Mouse (Mus musculus) stomach, embryonic 16.5 days (tissue): ENCODE data around the gene Gpc5. TPM values are rescaled to one million over a fixed set of nuclear protein-coding genes. Genes with fewer than 3 reads are reported as not detected.

Source experiments
- ATAC-seq: fragments of 200-750 bp; cut with Nextera tagmentation; 2 replicates; pipeline ENCODE4 v1.8.0; 2017; ENCODE audit warnings: moderate number of reproducible peaks, moderate TSS enrichment; ENCODE audit not compliant: insufficient read depth, low FRiP score
- H3K27ac ChIP-seq: fragments of 300-500 bp; sonication (generic); 2 replicates; pipeline ENCODE4 v1.5.1; 2014; ENCODE audit warnings: low read length
- H3K27me3 ChIP-seq: fragments of 300-500 bp; sonication (generic); 2 replicates; pipeline ENCODE4 v1.6.1; 2014; ENCODE audit warnings: low read length, control low read depth, mixed read lengths; ENCODE audit not compliant: control insufficient read depth, insufficient read depth
- H3K36me3 ChIP-seq: fragments of 300-500 bp; sonication (generic); 2 replicates; pipeline ENCODE4 v1.6.1; 2014; ENCODE audit warnings: low read length; ENCODE audit not compliant: control insufficient read depth, insufficient read depth
- H3K4me1 ChIP-seq: fragments of 300-500 bp; sonication (generic); 2 replicates; pipeline ENCODE4 v1.6.1; 2014; ENCODE audit warnings: low read length, control low read depth, mixed read lengths; ENCODE audit not compliant: control insufficient read depth, insufficient read depth
- H3K4me2 ChIP-seq: fragments of 300-500 bp; sonication (generic); 2 replicates; pipeline ENCODE4 v1.6.1; 2014; ENCODE audit warnings: low read depth, low read length, mixed read lengths
- H3K4me3 ChIP-seq: fragments of 300-500 bp; sonication (generic); replicated peaks from 2 replicates; pipeline ENCODE4 v1.5.1; 2014; ENCODE audit warnings: mild to moderate bottlenecking, low read length
- H3K9ac ChIP-seq: fragments of 300-500 bp; sonication (generic); 2 replicates; pipeline ENCODE4 v1.6.1; 2014; ENCODE audit warnings: low read length
- H3K9me3 ChIP-seq: fragments of 300-500 bp; sonication (generic); replicated peaks from 2 replicates; pipeline ENCODE4 v1.6.1; 2016; ENCODE audit warnings: low read length, control low read depth; ENCODE audit not compliant: control insufficient read depth
- WGBS: fragments of 180-500 bp; shearing (Covaris S2); extraction: QIAGEN DNeasy Blood & Tissue Kit; methylation state at CpG from one replicate; pipeline ENCODE4 v1.1.7; 2014; 5-methylcytosine and 5-hydroxymethylcytosine counted together
- polyA plus RNA-seq: library from polyadenylated mRNA; unstranded; fragments of >200 nt; fragmentation: Nextera tagmentation; extraction: Ambion mirVana; gene quantifications from 2 replicates; pipeline ENCODE4 v1.2.1, GENCODE M21; 2015

Gene Gpc5
- polyA plus RNA-seq, 1 experiment from 2014 or later, result 0.19 TPM

DNA sequence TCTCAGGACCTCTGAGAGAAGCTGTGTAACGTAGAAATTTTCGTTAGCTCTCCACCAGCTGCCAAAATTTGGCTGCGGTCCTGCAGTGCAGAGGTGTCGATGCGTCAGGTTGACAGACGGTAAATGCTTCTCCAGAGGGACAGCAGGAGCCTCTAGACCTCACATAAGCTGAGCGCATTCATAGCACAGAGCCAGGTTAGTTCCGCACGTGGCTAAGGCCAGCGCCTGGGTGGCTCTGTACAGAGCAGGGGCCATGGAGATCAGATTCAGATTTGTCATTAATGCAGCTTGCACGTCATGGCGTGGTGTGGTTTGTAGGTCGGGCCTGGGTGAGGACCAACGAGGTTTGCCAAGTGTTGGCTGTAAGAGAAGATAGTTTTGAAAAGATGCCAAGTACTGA, 385.3 kb downstream of the Gpc5 start:
- Histone ChIP-seq H3K4me3 (no peak overlapping the region), H3K27ac (no peak overlapping the region), H3K9me3 (no peaks in the 10 kb centered on the region), H3K4me1 (peaks cover 4% of the 10 kb centered on the region; the same call in 1 of the 2 replicates), H3K4me2 (peak overlapping the region; percentile 14), H3K27me3 (no peaks in the 10 kb centered on the region), H3K9ac (no peak overlapping the region), H3K36me3 (no peaks in the 10 kb centered on the region)
- 39% methylated on average over 14 of the region's 14 CpGs for WGBS
- ATAC-seq, result peak; percentile 53; the same call in 1 of the 2 replicates

DNA sequence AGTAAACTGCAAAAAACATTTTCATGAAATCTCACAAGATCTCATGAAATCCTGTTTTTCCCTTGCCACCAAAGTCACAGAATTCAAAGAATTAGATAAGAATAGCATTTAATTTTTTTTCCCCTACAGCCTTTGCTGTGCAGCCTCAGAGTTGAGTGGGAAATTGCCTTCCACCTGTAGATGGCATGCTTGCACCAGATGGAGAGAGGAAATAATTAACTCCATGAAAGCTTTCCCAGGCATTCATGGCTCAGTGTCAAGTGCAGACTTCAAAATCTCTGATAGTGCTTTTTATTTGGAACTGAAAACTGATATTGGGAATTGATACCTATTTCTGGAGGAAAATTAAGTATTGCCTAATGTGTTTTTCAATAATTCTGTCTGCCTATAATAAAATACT, 393.1 kb downstream of the Gpc5 start:
- no peak overlapping the region for H3K27ac ChIP-seq
- no peaks in the 10 kb centered on the region for H3K9me3 ChIP-seq
- no peaks in the 10 kb centered on the region for H3K27me3 ChIP-seq
- H3K4me3 ChIP-seq, result no peak overlapping the region
- H3K4me1 ChIP-seq, result no peaks in the 10 kb centered on the region
- ATAC-seq, result no peak
- no peak overlapping the region for H3K4me2 ChIP-seq
- no peaks in the 10 kb centered on the region for H3K36me3 ChIP-seq
- H3K9ac ChIP-seq, result no peak overlapping the region

DNA sequence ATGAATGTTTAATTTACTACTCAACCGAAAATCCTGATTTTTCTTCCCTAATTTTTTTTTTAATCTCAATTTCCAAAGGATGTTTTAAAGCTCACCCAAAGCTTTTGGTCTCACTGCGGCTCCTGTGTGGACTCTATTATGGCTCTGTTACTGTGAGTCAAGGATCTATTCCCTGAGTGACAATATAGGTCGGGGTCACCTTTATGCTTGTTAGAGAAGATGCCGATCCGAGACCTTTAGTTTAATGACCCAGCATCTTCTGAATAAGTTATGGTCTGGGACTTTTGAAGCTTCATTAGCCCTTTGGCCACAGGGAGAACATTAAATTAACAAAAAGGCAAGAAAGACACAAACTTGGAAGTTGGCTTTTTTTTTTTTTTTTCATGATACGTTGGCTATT, 408.8 kb downstream of the Gpc5 start:
- Histone ChIP-seq H3K9ac (no peak overlapping the region), H3K4me2 (no peak overlapping the region), H3K27me3 (no peaks in the 10 kb centered on the region), H3K36me3 (no peaks in the 10 kb centered on the region), H3K27ac (no peak overlapping the region), H3K9me3 (no peaks in the 10 kb centered on the region), H3K4me3 (no peak overlapping the region), H3K4me1 (no peaks in the 10 kb centered on the region)
- no peak for ATAC-seq
- WGBS, result 80% methylated on average over 6 of the region's 6 CpGs

DNA sequence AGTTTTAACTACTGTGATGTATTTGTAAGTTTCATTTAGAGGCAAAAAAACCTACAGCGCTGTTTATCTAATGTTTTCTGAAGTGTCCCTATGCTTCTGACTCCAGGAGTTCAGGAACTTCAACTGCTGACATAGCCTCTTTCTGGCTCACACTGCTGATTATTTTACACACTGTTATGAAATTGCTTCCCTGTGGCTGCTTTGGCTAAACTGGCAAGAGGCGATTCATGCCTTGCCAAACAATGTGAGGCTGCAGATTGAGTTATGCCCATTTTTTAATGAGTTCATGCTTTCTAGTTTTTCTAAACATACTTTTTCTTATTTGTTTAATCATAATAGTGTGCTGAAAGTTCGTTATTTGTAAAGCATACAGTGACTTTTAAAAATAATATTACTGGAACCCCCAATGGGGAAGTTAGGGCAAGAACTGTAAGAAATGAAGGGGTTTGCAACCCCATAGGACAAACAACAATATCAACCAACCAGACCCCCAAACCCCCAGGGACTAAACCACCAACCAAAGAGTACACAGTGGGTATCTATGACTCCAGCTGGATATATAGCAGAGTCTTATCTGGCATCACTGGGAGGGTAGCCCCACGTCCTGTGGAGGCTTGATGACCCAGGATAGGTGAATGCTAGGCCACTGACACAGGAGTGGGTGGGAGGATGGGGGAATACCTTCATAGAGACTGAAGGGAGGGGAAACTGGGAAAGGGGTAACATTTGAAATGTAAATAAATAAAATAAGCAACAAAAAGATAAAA, 454.7 kb downstream of the Gpc5 start:
- WGBS, result 74% methylated on average over 4 of the region's 4 CpGs

DNA sequence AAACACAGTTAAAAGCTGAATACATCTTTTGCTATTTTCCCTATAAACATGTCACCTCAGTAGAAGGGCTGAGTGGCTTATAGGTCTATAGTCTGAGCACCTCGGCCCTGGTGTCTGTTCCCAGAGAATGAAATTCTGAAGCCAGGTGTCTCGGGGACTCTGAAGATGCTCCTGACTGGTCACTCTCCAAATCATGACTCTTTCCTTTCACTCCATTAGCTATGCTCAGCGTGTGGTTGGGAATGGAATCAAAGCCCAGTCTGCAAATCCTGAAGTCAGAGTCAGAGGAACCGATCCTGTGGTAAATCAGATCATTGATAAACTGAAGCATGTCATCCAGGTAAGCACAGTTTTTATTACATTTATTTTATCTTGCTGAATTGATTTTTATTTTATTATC, 460.0 kb downstream of the Gpc5 start:
- no peak overlapping the region for H3K27ac ChIP-seq

More for the DNA sequence above, 454.7 kb downstream of the Gpc5 start:
- ATAC-seq, result no peak
- no peak overlapping the region for H3K9ac ChIP-seq
- no peaks in the 10 kb centered on the region for H3K27me3 ChIP-seq
- no peak overlapping the region for H3K27ac ChIP-seq
- H3K4me2 ChIP-seq, result no peak overlapping the region
- no peaks in the 10 kb centered on the region for H3K36me3 ChIP-seq
- H3K4me3 ChIP-seq, result no peak overlapping the region
- H3K4me1 ChIP-seq, result no peaks in the 10 kb centered on the region
- H3K9me3 ChIP-seq, result no peaks in the 10 kb centered on the region

DNA sequence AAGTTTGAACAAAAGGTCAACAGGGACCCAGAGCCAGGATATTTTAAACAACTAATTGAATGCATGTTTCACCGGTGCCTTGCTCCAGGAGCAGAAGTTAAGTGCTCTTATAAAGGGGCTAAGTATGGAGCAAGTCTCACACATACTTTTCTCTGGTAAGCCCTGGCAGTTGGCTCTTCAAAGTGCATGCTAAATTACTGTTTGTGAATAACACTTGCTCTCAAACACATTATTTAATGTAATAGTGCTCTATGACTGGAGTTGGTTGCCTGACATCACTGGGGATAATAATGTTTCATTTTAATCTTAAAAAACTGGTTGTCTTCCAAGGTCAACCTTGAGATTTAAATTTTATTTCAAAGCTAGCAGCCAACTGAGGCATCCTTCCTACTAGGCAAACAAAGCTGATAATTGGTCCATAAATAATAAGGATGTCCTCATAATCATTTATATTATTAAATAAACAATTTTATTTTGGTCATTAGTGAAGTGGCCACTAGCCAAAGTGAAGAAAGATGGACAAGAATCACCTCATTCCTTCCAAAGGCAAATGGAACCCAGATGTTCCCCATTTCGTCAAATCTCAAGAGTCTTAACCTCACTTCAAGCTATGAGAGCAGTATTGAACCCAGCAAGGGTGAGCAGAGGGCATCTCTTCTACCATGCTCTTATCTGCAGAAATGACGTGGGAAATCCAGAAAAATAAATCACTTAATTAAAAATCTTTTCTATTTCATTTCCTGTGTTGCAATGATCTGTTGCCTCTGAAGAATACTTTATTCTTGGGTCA, 488.6 kb downstream of the Gpc5 start:
- H3K36me3 ChIP-seq, result no peaks in the 10 kb centered on the region
- H3K27me3 ChIP-seq, result no peaks in the 10 kb centered on the region
- no peak overlapping the region for H3K4me2 ChIP-seq
- ATAC-seq, result no peak
- no peaks in the 10 kb centered on the region for H3K4me1 ChIP-seq
- H3K4me3 ChIP-seq, result no peak overlapping the region
- no peak overlapping the region for H3K9ac ChIP-seq
- H3K27ac ChIP-seq, result no peak overlapping the region
- WGBS, result 61% methylated on average over 3 of the region's 3 CpGs
- no peaks in the 10 kb centered on the region for H3K9me3 ChIP-seq

More for the DNA sequence above, 460.0 kb downstream of the Gpc5 start:
- Histone ChIP-seq H3K9me3 (no peaks in the 10 kb centered on the region), H3K27me3 (no peaks in the 10 kb centered on the region), H3K36me3 (no peaks in the 10 kb centered on the region), H3K4me3 (no peak overlapping the region), H3K9ac (no peak overlapping the region), H3K4me1 (no peaks in the 10 kb centered on the region), H3K4me2 (no peak overlapping the region)
- WGBS, result 75% methylated on average over 4 of the region's 4 CpGs
- no peak for ATAC-seq

DNA sequence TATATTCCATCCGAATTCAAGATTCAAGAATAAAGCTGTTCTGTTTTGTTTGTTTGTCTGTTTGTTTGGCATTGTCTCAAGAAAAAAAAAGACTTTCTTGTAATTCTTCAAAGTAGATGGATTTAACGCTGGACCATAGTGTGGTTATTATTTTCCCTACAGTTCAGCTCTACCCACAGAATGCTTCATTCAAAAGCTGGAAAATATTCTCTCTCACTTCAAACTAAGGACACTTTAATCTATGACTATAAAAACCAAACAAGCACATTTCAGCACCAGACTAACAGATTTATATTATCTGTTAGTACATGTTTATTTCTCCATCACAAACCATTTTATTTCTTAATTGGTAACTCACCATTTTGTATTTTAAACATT, 489.2 kb downstream of the Gpc5 start:
- H3K27me3 ChIP-seq, result no peaks in the 10 kb centered on the region
- no peak for ATAC-seq
- H3K36me3 ChIP-seq, result no peaks in the 10 kb centered on the region
- H3K4me3 ChIP-seq, result no peak overlapping the region
- no peak overlapping the region for H3K27ac ChIP-seq
- no peaks in the 10 kb centered on the region for H3K4me1 ChIP-seq
- no peak overlapping the region for H3K9ac ChIP-seq
- H3K4me2 ChIP-seq, result no peak overlapping the region
- no peaks in the 10 kb centered on the region for H3K9me3 ChIP-seq
- WGBS, result 82% methylated on average over 2 of the region's 2 CpGs

DNA sequence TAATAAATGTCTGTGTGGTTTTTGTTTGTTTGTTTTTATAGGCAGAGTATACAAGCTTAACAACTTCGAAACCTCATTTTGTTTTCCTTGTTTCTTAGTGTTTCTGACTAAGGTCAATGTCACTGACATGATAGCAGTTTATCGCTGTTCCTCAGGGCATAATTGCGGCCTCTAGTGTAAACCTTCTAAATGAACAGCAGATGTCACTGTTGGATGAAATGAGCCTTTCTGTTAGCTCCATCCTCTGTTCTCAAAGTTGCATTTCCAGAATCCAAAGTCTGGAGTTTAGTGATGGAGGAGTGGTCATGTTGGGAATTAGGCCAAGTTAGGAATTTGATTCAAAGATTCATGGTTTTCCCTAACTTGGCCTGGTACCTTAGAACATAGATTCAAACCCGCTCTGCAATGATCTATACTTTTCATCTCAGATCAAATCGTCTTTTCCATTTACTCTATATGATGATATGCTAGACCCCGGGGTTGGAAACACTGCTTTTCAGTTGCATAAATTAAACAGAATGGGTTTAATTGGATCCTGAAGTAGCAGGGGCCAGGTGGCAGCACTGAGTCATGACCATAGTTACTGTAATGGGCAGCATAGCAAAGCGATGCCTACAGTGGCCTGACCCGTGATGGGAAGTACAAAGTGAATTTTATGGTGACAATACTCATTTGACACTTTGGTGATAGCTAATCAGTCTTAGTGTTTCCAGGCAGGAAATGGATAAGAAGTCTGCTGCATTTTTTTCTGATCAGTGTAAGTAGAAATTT, 508.4 kb downstream of the Gpc5 start:
- no peaks in the 10 kb centered on the region for H3K27me3 ChIP-seq
- H3K9me3 ChIP-seq, result no peaks in the 10 kb centered on the region
- WGBS, result 65% methylated on average over 8 of the region's 8 CpGs
- no peak overlapping the region for H3K4me3 ChIP-seq
- no peak overlapping the region for H3K4me2 ChIP-seq
- no peaks in the 10 kb centered on the region for H3K36me3 ChIP-seq
- H3K9ac ChIP-seq, result no peak overlapping the region
- H3K27ac ChIP-seq, result no peak overlapping the region
- no peak for ATAC-seq
- H3K4me1 ChIP-seq, result no peaks in the 10 kb centered on the region

DNA sequence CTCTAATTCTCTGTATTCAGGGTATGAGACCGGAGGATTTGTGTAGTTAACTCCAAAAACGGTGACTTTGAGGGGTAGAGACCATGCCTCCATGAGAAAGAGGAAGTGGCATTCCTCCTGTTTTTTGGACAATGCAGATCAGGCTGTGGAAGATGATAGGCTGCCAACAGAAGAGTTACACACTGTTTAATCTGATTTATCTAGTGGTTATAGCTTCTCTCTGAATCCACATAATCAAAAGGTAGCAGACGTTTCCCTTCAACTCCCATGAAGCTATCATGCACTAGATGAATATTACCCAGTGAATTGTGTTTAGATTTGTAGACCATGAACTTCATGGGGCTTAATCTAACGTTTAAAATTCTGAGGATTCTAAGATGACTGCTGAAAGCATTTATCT, 522.1 kb downstream of the Gpc5 start:
- H3K27ac ChIP-seq, result no peak overlapping the region
- H3K4me2 ChIP-seq, result no peak overlapping the region
- no peak overlapping the region for H3K9ac ChIP-seq
- no peak for ATAC-seq
- H3K36me3 ChIP-seq, result no peaks in the 10 kb centered on the region
- no peaks in the 10 kb centered on the region for H3K4me1 ChIP-seq
- H3K4me3 ChIP-seq, result no peak overlapping the region
- no peaks in the 10 kb centered on the region for H3K27me3 ChIP-seq
- 57% methylated on average over 4 of the region's 4 CpGs for WGBS
- H3K9me3 ChIP-seq, result no peaks in the 10 kb centered on the region
